Mouse (Mus musculus): ENCODE measurements around the gene Rnf213.
"Not testable (repeated sequence)": the region's sequence is repeated elsewhere in the genome, so short reads cannot be mapped to it uniquely, and the experiment has no call there.

The Rnf213 gene

DNA sequence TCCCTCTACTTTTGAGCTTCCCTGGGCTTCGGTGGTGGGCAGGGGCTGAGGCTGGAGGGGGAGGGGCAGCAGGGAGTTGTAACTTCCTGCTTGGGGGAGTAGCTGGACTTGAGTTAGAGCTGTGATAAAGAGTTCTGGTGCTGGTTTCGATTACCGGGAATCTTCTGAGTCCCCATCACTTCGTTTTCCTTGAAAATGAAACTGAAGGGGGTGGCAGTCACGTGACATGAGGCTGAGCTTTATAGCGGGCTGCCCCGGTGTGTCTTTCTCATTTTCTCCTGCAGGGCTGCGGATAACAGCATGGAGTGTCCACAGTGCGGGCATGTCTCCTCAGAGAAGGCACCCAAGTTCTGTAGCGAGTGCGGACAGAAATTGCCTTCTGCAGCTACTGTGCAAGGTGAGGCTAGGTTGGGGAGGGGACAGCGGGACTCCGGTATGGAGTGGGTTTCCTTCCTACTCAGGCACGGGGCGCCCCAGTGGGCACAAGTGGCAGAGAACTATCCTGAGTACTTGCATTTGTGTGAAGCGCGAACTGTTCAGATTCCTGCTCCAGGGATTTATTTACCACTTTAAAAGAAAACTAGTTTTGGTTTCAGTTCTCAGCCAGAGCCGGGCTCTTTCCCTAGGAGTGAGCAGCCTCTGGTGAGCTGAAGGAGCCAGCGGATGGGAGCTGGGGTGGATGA is at the start of gene Rnf213:
Gene Rnf213 (plus strand): TSS at position 301 of the 683 bp plus-strand sequence.
- DNase-seq (ENCODE audit: low read depth, low spot score): peak; percentile 54

DNA sequence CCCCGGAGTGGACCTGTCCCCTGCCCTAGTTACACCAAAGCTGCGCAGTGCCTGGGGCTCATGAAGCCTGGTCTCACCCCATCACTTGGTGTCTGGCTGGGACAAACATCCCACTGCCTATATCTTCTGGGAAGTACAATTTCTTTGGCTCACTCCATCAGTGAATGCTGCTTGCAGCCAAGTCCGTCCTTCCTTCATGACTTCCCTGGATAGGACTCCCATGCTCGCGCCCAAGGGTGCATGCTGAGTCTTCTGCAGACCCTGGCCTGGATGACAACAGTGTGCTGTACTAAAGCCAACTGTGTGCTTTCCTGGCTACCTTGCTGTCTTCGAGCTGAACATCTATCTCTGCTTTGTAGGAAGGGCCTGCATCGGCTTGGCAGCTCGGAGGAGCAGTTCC is 48.7 kb upstream of the Rnf213 start:
- no peak for DNase-seq (ENCODE audit: low read depth, low spot score)

DNA sequence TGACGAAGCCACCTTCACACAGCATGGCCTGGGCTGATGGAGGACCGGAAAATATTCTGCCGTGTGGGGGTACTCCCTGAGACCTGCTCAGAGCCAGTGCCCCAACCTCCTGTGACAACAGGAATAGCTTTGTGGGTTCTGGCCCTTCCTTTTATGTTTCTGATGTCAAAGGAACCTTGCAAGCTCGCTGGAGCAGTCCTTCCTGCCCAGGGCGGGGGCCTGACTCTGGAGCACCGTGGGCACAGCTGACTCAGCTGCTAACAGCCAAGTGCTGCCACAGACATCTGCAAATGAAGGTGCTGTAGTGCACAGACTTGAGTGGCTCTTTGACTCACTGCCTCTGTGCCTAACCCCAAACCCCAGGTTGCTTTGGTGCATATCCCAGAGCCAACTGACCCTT is 48.0 kb upstream of the Rnf213 start:
- no peak for DNase-seq (ENCODE audit: low read depth, low spot score)

DNA sequence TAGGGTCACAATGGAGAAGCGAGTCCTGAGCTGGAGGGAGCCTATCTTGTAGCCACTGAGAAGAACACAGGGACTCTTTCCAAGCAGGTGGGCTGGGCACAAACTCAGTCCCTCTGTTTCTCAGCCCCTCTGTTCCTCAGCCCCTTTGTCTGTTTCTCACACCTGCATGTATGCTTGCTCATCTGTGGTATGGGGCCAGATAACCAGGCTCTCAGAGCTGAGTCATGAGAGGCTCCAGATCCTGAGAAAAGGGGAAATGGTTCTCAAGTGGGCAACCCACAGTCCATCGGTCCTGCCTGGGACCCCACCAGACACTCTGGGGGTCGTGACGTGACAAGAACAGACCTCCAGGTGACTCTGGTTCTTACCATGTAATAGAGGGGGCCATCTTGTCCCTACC is 45.8 kb upstream of the Rnf213 start:
- DNase-seq (ENCODE audit: low read depth, low spot score): no peak

DNA sequence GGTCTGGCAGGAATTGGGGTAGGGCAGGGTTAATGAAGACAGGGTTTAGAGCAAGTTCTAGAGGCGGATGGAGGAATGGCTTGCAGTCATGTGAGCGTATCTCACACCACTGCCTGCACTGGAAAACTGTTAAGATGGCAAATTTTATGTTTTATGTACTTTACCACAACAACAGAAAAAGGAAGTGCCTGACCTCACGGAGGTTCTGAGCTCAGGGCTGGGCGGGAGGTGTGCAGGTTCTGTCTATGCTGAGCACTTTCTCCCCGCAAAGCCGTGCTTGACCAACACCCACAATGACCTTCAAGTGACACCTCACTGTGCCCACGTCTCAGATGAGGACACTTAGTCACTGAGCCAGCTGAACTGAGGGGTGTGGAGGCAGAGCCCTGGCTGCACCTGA is 40.8 kb upstream of the Rnf213 start:
- DNase-seq (ENCODE audit: low read depth, low spot score): no peak

DNA sequence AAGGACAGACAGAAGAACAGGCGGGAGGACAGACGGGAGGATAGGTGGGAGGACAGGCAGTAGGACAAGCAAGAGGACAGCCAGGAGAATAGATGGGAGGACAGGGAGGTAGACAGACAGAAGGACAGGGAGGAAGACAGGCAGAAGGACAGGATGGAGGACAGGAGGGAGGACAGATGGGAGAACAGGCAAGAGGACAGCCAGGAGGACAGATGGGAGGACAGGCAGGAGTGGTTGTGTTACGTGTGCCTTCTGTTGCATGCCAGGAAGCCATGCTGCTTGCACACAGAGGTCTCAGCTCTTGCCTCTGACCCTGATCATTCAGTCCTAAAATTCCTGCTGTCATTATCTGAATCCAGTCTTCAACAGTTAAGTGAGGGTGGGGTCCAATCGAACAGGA is 39.0 kb upstream of the Rnf213 start:
- DNase-seq (ENCODE audit: low read depth, low spot score): no peak

DNA sequence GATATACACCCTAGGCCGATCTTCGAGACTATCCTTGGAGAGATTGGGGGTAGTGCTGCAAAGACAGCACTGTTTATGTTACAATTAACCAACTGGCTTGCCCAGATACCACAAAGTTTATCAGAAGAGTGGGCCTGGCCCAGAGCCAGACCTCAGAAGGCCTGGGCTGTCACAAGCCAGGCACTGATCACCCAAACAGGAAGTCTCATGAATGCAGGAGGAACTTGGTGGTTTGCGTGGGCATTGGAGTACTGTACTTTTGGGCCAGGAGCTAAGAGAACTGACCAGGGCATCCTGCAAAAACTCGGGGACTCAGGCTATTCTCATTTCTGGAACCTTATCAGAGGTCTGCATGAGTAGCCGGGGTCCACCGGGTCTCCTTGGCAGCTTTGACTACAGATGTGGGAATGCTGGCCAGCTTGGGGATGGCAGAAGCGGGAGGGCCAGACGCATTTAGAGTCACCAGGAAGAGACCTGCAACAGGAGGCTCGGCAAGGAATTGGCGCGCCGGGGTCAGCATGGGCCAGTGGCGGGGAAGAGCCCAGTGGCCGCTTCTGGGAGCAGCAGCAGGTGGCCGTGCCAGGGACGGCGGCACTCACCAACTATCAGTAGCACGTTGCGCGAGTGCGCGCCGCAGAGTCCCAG is 38.0 kb upstream of the Rnf213 start:
- peak; percentile 62 for DNase-seq (ENCODE audit: low read depth, low spot score)

DNA sequence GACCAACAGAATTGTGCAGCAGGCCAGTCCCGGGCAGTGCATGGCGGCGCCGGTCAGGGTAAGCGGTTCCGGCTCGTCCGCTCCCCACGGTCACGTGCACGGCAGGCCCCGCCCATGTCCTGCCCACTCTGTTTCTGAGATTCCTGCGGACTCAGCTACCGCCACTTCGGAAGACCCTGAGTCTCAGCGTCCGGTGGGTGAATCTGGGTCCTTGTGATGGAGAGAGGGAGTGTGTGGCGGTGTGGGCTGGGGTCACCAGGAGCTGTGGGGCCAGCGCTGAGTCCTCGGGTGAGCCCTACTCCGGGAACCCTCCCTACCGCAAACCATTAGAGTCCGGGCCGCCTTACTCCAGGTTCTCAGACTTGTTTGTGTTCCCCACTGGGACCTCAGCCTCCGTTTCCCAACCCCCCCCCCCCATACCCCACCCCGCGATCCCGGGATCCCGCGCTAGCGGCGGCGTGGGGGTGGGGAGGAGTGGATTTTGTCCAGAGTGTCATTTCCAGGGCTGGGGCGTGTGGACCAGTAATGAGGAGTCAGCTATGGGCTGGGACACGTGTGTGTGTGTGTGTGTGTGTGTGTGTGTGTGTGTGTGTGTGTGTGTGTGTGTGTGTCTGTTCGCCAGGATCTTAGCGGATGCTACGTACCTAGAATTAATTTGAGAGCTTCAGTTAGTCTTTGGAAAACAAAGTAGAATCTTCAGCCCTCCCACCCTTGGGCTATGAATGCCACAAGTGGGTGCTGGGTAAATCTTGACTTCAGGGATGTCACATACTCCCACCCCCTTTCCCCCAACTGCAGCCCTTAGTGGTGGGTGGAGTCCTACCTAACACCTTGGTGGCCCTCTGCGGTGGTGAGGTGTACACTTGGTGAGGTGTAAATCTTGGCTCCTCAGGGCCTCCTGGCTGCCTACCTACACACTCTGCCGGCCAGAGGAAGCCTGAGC is 37.2 kb upstream of the Rnf213 start, which contains the start of the genes Sgsh and Slc26a11:
Gene Sgsh (minus strand): TSS at position 94 of the 943 bp plus-strand sequence.
Gene Slc26a11 (plus strand): TSS at position 115 of the 943 bp plus-strand sequence.
- DNase-seq (ENCODE audit: low read depth, low spot score): peak; percentile 66

DNA sequence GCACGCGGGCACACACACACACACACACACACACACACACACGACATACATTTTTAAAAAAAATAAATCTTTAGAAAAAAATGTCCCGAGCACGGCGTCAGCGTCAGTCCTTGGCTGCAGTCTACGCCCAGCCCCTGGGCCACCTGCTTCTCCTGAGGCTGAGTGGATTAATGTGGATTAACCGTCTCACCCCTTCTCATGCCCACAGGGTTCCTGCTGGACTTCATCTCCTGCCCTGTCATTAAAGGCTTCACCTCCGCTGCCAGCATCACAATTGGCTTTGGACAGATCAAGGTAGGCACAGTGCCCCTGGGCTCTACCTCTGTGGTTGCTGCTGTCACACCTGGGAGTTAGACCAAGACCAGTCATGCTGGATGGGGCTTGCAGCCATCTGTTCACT is 33.8 kb upstream of the Rnf213 start:
- no peak for DNase-seq (ENCODE audit: low read depth, low spot score)

DNA sequence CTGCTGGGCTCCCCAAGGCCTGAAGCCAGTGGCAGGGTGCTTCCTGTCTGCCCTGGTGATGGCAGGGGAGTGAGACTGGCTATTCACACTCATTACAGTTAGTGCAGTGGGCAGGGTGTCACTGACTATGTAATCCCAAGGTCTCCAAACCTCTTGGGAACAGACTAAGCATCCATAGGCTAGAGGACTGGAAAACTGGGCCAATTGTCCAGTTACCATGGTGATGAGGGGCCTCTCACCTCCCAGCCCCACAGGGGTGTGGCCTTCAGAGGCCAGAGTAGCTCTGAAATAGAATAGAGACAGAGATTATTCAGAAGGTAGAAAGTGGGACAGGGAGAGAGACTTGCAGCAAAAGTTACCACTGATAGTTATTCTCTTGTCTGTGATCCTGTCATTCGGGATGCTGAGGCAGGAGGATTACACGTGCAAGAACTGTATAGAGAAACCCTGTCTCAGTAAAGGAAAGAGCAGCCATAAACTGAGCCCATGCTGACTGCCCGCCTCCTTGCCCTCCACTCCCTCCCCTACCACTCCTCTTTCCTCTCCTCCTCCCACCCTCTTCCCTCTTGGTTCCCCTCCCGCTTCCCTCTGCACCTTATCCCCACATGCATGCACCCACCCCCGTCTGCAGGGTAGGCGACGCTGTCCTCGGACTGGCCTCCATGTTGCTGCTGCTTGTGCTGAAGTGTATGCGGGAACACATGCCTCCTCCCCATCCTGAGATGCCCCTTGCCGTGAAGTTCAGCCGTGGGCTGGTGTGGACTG is 29.9 kb upstream of the Rnf213 start:
- DNase-seq (ENCODE audit: low read depth, low spot score): no peak

DNA sequence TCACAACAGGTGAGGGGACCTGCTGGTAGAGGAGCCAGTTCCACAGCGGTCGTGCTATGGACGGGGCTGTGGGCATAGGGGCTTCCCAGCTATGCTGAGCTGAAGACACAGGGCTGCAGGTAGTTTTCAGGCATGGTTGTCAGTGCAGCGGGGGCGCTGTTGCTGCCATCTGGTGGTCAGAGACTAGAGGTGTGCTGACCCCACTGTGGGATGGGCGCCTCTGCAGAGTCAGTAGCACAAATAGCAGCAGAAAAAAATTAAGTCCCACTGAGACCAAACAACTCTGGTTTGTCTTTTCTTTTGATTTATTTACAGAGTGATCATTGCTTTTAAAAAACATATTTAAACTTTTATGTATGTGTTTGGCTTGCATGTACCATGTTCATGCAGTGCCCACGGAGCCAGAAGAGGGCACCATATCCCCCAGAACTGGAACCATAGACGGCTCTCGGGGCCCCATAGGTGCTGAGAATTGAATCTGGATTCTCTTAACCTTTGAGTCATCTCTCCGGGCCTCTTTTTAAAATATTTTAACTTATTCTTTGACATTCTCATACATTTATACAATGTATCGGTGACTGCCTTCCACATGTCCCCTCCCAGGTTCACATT is 29.3 kb upstream of the Rnf213 start:
- DNase-seq (ENCODE audit: low read depth, low spot score): no peak

DNA sequence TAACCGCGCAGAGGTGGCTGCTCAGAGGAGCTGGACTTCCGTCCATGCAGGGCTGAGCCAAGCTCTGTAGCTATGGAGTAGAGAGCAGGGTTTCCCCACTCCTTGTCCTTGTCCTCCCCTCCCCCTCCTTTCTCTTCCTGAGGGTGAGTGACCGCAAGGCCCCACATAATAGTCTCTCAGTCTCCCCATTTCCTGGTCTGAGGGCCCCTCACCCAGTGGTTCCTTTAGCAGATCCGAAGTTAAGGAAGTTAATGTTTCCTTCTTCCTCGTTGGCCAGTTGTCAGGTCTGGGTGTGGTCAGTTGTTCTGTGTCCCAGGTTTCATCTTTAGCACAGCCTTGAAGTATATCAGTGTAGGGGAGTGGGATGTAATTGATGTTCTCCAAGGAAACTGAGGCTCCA is 17.5 kb upstream of the Rnf213 start:
- DNase-seq (ENCODE audit: low read depth, low spot score): no peak

DNA sequence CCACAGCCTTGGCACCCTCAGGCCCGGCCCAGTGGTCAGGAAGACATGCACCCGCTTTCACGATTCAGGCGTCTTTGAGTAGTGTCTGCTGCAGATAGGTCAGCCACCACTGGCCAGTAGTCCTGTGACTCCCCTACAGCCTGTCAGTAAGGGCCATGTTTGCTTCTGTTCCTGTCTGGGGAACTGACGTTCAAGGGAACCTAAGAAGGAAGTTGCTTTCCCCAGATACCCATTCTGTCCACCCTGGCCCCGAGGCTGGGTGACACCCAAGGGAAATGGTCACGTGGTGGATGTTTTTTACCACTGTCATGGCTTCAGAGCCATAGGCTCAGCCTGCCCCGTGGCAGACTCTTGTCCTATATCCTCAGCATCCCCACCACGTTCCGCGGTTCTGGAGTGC is 15.6 kb upstream of the Rnf213 start:
- no peak for DNase-seq (ENCODE audit: low read depth, low spot score)

DNA sequence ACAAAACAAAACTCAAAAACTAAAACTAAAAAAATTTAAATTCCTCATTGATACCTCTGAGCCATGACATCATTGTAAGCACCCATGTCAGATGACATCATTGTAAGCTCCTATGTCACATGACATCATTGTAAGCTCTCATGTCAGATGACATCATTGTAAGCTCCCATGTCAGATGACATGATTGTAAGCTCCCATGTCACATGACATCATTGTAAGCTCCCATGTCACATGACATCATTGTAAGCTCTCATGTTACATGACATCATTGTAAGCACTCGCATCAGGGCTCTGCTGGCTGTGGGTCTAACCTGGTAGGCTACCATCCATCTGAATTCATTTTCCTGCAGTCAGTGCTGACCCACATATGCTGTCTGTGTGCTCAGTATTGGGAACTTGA is 14.3 kb upstream of the Rnf213 start:
- DNase-seq (ENCODE audit: low read depth, low spot score): no peak

DNA sequence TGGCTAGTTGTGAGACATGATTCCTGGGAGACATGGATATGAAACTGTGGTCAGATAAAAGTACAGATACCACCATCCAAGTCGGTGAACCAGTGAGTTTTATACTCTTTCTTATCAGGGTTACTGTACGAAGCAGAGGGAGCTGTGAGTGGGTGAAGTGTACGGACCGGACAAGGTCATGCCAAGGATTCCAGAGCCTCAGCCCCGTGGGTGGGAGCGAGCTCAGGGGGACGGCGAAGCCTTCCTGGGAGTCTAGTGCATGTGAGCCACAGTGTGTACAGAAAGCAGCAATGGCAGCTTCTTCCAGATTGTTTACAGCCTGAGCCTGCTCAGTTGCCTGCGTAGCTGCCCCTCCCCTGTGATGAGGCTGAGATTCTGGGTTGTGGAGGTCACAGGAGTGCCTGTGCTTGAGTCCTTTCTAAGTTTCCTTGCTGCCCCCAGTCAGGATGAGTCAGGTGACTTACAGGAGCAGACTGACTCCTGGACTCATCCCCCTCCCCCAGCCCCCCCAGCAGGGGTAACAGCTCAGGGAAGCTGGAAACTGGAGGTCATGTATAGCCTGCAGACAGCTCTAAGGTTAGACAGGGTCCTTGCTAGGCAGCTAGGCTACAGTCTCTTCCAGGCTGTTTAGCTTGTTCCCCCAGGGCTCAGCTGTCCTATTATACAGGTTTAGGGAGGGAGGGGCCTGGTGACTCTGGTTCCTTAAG is 11.1 kb upstream of the Rnf213 start:
- no peak for DNase-seq (ENCODE audit: low read depth, low spot score)

DNA sequence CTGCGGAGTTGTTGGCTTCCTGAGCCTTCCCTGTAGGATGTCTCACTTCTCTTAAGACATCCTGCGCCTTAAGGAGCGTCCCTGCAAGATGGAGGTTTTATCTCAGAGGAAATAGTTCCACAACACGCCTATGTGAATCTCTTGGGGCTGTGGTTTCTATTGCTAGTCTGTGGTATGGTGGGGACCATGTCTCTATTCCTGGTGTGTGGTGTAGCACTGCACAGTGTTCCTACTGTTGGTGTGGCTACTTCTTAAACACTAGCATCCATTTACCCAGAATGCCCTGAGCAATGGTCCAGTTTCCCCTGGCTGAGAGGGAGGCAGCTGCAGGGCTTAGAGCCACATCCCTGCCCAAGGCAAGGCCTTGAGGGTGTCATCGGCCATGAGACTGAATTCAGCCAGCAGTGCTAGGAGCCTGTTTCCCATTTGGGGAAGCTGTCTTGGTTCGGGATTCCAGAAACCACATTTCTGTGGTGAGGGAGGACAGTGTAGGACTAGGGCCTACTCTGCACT is 10.5 kb upstream of the Rnf213 start:
- DNase-seq (ENCODE audit: low read depth, low spot score): no peak

DNA sequence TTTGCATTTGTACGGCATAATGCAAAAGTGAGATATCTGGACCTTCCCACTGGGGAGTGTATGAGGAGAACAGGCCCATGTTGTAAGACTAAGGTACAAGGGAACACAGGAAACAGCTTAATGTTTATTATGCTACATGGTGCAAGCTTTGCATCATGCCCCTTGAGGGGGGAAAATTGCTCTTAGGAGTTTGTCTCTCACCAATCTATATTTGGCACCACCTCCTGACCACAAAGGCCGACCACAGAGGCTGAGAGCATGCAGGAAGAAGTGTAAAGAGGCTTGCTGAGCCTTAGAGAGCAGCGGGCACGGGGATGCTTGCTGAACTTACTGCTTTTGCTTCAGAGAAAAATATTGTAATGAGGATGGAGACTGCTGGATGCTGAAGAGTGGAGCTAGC is 8.0 kb upstream of the Rnf213 start:
- no peak for DNase-seq (ENCODE audit: low read depth, low spot score)

DNA sequence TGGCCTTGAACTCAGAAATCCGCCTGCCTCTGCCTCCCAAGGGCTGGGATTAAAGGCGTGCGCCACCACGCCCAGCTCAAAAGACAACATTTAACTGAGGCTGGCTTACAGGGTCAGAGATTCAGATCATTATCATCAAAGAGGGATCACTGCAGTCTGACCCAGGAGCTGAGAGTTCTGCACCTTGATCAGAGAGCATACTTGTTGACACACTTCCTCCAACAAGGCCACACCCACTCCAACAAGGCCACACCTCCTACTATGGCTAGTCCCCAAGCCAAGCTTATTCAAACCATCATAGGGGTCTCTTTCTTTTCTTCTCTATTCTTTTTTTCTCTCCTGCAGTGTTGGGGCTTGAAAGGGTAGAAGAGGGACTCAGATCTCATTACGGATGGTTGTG is 6.6 kb upstream of the Rnf213 start:
- no peak for DNase-seq (ENCODE audit: low read depth, low spot score)

DNA sequence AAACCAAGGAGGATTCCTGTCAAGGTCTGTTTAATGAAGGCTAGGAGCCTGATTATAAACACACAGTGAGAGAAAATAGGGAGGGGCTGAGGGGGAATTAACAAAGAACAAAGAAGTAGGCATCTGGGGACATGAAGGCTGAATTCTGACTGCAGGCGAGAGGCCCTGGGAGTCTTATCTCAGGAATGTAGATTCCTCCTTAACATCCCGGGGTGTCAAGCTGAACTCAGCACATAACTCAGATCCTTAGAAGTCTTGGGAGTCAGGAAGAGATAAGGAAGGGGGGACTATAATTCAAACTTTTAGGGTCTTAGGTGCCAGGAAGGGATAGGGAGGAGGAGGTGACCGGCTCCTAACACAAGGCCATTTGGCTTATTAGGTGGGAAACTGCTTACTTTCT is 5.6 kb upstream of the Rnf213 start:
- DNase-seq (ENCODE audit: low read depth, low spot score): not testable (repeated sequence)

DNA sequence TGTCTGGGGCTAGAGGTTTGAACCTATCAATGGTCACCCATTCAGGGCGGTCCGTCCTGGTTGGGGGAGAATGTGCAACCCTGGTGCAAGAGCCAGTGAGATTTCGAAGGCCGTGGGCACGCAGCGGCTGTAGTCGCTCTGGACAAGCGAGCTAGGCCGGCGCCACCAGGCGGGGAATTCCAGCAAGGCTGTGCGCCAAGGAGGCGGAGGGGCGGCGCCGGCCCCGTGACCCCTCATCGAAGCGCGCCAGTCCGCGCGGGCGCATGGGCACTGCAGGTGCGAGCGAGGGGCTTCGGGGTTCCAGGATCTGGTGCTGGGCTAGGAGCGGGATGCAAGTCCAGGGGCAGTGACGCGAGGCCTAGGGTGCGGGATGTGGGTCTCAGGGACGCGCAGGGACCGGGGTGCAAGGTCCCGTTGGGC is 3.0 kb upstream of the Rnf213 start:
- DNase-seq (ENCODE audit: low read depth, low spot score): peak; percentile 73
